Mouse (Mus musculus): Measurements from ENCODE around the gene Glis3. TPM values are rescaled to one million over a fixed set of nuclear protein-coding genes. Genes with fewer than 3 reads are reported as not detected.

Gene Glis3
- polyA plus RNA-seq, 1 experiment from 2014 or later = 2.6 TPM

- Histone ChIP-seq H3K36me3 (no peaks in the 10 kb centered on the region), H3K4me3 (no peak overlapping the region), H3K4me1 (0 out of 2 replicates have a peak, but pooled peaks cover 3% of the 10 kb centered on the region), H3K27me3 (ENCODE audit: low read depth, poor library complexity, severe bottlenecking) (no peaks in the 10 kb centered on the region), H3K27ac (no peak overlapping the region), H3K9me3 (replicated peaks) (no peaks in the 10 kb centered on the region)
- WGBS = 56% methylated on average over 4 of the region's 4 CpGs
- no peak for DNase-seq (ENCODE audit: low spot score)
Observed at GRCm38 (mm10) chr19:28648881-28649280, 31.0 kb downstream of the Glis3 start.

GRCm38 (mm10) chr19:28647424-28647823, 32.5 kb downstream of the Glis3 start:
- 89% methylated on average over 6 of the region's 6 CpGs for WGBS
- H3K9me3 ChIP-seq (replicated peaks) = no peaks in the 10 kb centered on the region
- no peaks in the 10 kb centered on the region for H3K27me3 ChIP-seq (ENCODE audit: low read depth, poor library complexity, severe bottlenecking)
- H3K36me3 ChIP-seq = no peaks in the 10 kb centered on the region
- H3K4me3 ChIP-seq = no peak overlapping the region
- DNase-seq (ENCODE audit: low spot score) = no peak
- H3K27ac ChIP-seq = no peak overlapping the region
- H3K4me1 ChIP-seq = 0 out of 2 replicates have a peak, but pooled peaks cover 3% of the 10 kb centered on the region

- 0 out of 2 replicates have a peak, but pooled peaks cover 3% of the 10 kb centered on the region for H3K4me1 ChIP-seq
- H3K4me3 ChIP-seq = no peak overlapping the region
- no peaks in the 10 kb centered on the region for H3K27me3 ChIP-seq (ENCODE audit: low read depth, poor library complexity, severe bottlenecking)
- 63% methylated on average over 4 of the region's 4 CpGs for WGBS
- H3K36me3 ChIP-seq = no peaks in the 10 kb centered on the region
- H3K27ac ChIP-seq = no peak overlapping the region
- no peaks in the 10 kb centered on the region for H3K9me3 ChIP-seq (replicated peaks)
- DNase-seq (ENCODE audit: low spot score) = no peak
Observed at GRCm38 (mm10) chr19:28646286-28646685, 33.6 kb downstream of the Glis3 start.

GRCm38 (mm10) chr19:28640861-28641381, 39.0 kb downstream of the Glis3 start:
- no peak for DNase-seq (ENCODE audit: low spot score)
- Histone ChIP-seq H3K27ac (no peak overlapping the region), H3K4me3 (no peak overlapping the region), H3K4me1 (peaks cover 11% of the 10 kb centered on the region), H3K9me3 (replicated peaks) (no peaks in the 10 kb centered on the region), H3K36me3 (no peaks in the 10 kb centered on the region), H3K27me3 (ENCODE audit: low read depth, poor library complexity, severe bottlenecking) (no peaks in the 10 kb centered on the region)
- WGBS = 93% methylated on average over 7 of the region's 7 CpGs

- Histone ChIP-seq H3K27me3 (ENCODE audit: low read depth, poor library complexity, severe bottlenecking) (no peaks in the 10 kb centered on the region), H3K4me1 (peaks cover 12% of the 10 kb centered on the region), H3K27ac (peak overlapping the region; percentile 40; the same call in 1 of the 2 replicates), H3K36me3 (no peaks in the 10 kb centered on the region), H3K4me3 (no peak overlapping the region), H3K9me3 (replicated peaks) (no peaks in the 10 kb centered on the region)
- WGBS = 69% methylated on average over 7 of the region's 8 CpGs
- DNase-seq (ENCODE audit: low spot score) = no peak
Observed at GRCm38 (mm10) chr19:28635991-28636553, 43.8 kb downstream of the Glis3 start.

GRCm38 (mm10) chr19:28634986-28635385, 44.9 kb downstream of the Glis3 start:
- H3K4me3 ChIP-seq = no peak overlapping the region
- H3K9me3 ChIP-seq (replicated peaks) = no peaks in the 10 kb centered on the region
- DNase-seq (ENCODE audit: low spot score) = no peak
- H3K36me3 ChIP-seq = no peaks in the 10 kb centered on the region
- no peaks in the 10 kb centered on the region for H3K27me3 ChIP-seq (ENCODE audit: low read depth, poor library complexity, severe bottlenecking)
- WGBS = 89% methylated on average over 3 of the region's 3 CpGs
- H3K4me1 ChIP-seq = peaks cover 14% of the 10 kb centered on the region
- no peak overlapping the region for H3K27ac ChIP-seq

GRCm38 (mm10) chr19:28628416-28628815, 51.5 kb downstream of the Glis3 start:
- no peak overlapping the region for H3K27ac ChIP-seq
- no peaks in the 10 kb centered on the region for H3K9me3 ChIP-seq (replicated peaks)
- no peak overlapping the region for H3K4me3 ChIP-seq
- 0 out of 2 replicates have a peak, but pooled peaks cover 2% of the 10 kb centered on the region for H3K4me1 ChIP-seq
- no peaks in the 10 kb centered on the region for H3K27me3 ChIP-seq (ENCODE audit: low read depth, poor library complexity, severe bottlenecking)
- WGBS = 78% methylated on average over 8 of the region's 8 CpGs
- DNase-seq (ENCODE audit: low spot score) = no peak
- no peaks in the 10 kb centered on the region for H3K36me3 ChIP-seq

GRCm38 (mm10) chr19:28626189-28626588, 53.7 kb downstream of the Glis3 start:
- WGBS = 92% methylated on average over 5 of the region's 5 CpGs
- Histone ChIP-seq H3K36me3 (no peaks in the 10 kb centered on the region), H3K9me3 (replicated peaks) (no peaks in the 10 kb centered on the region), H3K4me3 (no peak overlapping the region), H3K27ac (no peak overlapping the region), H3K27me3 (ENCODE audit: low read depth, poor library complexity, severe bottlenecking) (no peaks in the 10 kb centered on the region), H3K4me1 (0 out of 2 replicates have a peak, but pooled peaks cover 2% of the 10 kb centered on the region)
- DNase-seq (ENCODE audit: low spot score) = no peak

GRCm38 (mm10) chr19:28624571-28624970, 55.3 kb downstream of the Glis3 start:
- DNase-seq (ENCODE audit: low spot score) = no peak
- Histone ChIP-seq H3K27ac (no peak overlapping the region), H3K4me3 (no peak overlapping the region), H3K36me3 (no peaks in the 10 kb centered on the region), H3K9me3 (replicated peaks) (no peaks in the 10 kb centered on the region), H3K27me3 (ENCODE audit: low read depth, poor library complexity, severe bottlenecking) (no peaks in the 10 kb centered on the region), H3K4me1 (no peaks in the 10 kb centered on the region)
- 82% methylated on average over 1 of the region's 1 CpGs for WGBS

- Histone ChIP-seq H3K4me1 (no peaks in the 10 kb centered on the region), H3K4me3 (no peak overlapping the region), H3K36me3 (no peaks in the 10 kb centered on the region), H3K27ac (no peak overlapping the region), H3K27me3 (ENCODE audit: low read depth, poor library complexity, severe bottlenecking) (no peaks in the 10 kb centered on the region), H3K9me3 (replicated peaks) (no peaks in the 10 kb centered on the region)
- 88% methylated on average over 10 of the region's 10 CpGs for WGBS
- DNase-seq (ENCODE audit: low spot score) = no peak
Observed at GRCm38 (mm10) chr19:28623726-28624125, 56.2 kb downstream of the Glis3 start.

GRCm38 (mm10) chr19:28621608-28622505, 58.0 kb downstream of the Glis3 start:
- Histone ChIP-seq H3K4me1 (no peaks in the 10 kb centered on the region), H3K27me3 (ENCODE audit: low read depth, poor library complexity, severe bottlenecking) (no peaks in the 10 kb centered on the region), H3K4me3 (no peak overlapping the region), H3K27ac (no peak overlapping the region), H3K36me3 (no peaks in the 10 kb centered on the region), H3K9me3 (replicated peaks) (no peaks in the 10 kb centered on the region)
- DNase-seq (ENCODE audit: low spot score) = no peak
- 89% methylated on average over 11 of the region's 11 CpGs for WGBS

GRCm38 (mm10) chr19:28617736-28618135, 62.1 kb downstream of the Glis3 start:
- Histone ChIP-seq H3K27me3 (ENCODE audit: low read depth, poor library complexity, severe bottlenecking) (no peaks in the 10 kb centered on the region), H3K9me3 (replicated peaks) (no peaks in the 10 kb centered on the region), H3K27ac (no peak overlapping the region), H3K4me1 (no peaks in the 10 kb centered on the region), H3K4me3 (no peak overlapping the region), H3K36me3 (no peaks in the 10 kb centered on the region)
- no peak for DNase-seq (ENCODE audit: low spot score)
- 89% methylated on average over 7 of the region's 7 CpGs for WGBS

GRCm38 (mm10) chr19:28617191-28617590, 62.7 kb downstream of the Glis3 start:
- no peaks in the 10 kb centered on the region for H3K9me3 ChIP-seq (replicated peaks)
- H3K4me3 ChIP-seq = no peak overlapping the region
- peaks cover 5% of the 10 kb centered on the region for H3K4me1 ChIP-seq
- no peaks in the 10 kb centered on the region for H3K36me3 ChIP-seq
- no peaks in the 10 kb centered on the region for H3K27me3 ChIP-seq (ENCODE audit: low read depth, poor library complexity, severe bottlenecking)
- no peak for DNase-seq (ENCODE audit: low spot score)
- no peak overlapping the region for H3K27ac ChIP-seq
- WGBS = 94% methylated on average over 8 of the region's 8 CpGs
